25 mouse cellular contexts compared by ENCODE assay signal in genomic region chr17:73906076-73906475, GRCm38 (mm10). TPM values are rescaled to one million over a fixed set of nuclear protein-coding genes. Genes with fewer than 3 reads are reported as not detected.
DNase-seq lines count a peak whose midpoint lies in the region; TF ChIP-seq lines count a peak whose summit lies in the region.
"Had no signal": no experiment of that assay in that cellular context is flagged by ENCODE, and none has a peak within 500 bp of the region (broad histone marks: within the 10 kb centered on the region; RNA-seq: fewer than 3 reads in every experiment).

No protein-coding gene starts in this region.

- 84% methylated on average over 8 of the region's 8 CpGs for WGBS in spleen, adult 2 months

- H3K4me1 ChIP-seq in spleen, adult 2 months (ENCODE audit: control insufficient read depth, insufficient read depth, insufficient read length) = no peaks in the 10 kb centered on the region
- H3K4me1 ChIP-seq: embryonic facial prominence, embryonic 15.5 days; forebrain, embryonic 10.5 days; forebrain, embryonic 12.5 days had no signal

- H3K4me3 ChIP-seq in spleen, adult 2 months (ENCODE audit: extremely low read depth, insufficient read depth, insufficient read length) = no peak overlapping the region
- H3K4me3 ChIP-seq: embryonic facial prominence, embryonic 13.5 days; embryonic facial prominence, embryonic 15.5 days; erythroblast, embryonic 14.5 days; forebrain, embryonic 10.5 days; forebrain, embryonic 12.5 days had no signal

- intact Hi-C loops in heart, postnatal 36 days (cut with DNase I) = no loop called here

- TF ChIP-seq POLR2A in spleen, adult 2 months (IDR thresholded peaks at IDR 0.05; ENCODE audit: low read depth, low read length) = no peak

- no peaks in the 10 kb centered on the region for H3K36me3 ChIP-seq in spleen, adult 2 months (ENCODE audit: control insufficient read depth, insufficient read depth, low read length)
- H3K36me3 ChIP-seq: embryonic facial prominence, embryonic 13.5 days; embryonic facial prominence, embryonic 15.5 days; forebrain, embryonic 10.5 days; forebrain, embryonic 12.5 days had no signal

- H3K27me3 ChIP-seq in spleen, adult 2 months (ENCODE audit: control insufficient read depth, insufficient read depth, low read length) = no peaks in the 10 kb centered on the region
- H3K27me3 ChIP-seq: CH12.LX; embryonic facial prominence, embryonic 15.5 days; forebrain, embryonic 12.5 days had no signal

- peak overlapping the region; percentile 47 for H3K27ac ChIP-seq in spleen, adult 2 months (ENCODE audit: insufficient read depth, low read length)
- H3K27ac ChIP-seq: embryonic facial prominence, embryonic 13.5 days; embryonic facial prominence, embryonic 15.5 days; forebrain, embryonic 10.5 days; forebrain, embryonic 12.5 days had no signal

- TF ChIP-seq CTCF in spleen, adult 2 months (IDR thresholded peaks at IDR 0.05; ENCODE audit: extremely low read depth, insufficient read depth, insufficient read length, insufficient replicate concordance) = no peak

- peak; percentile 74 for DNase-seq in heart, adult 11 months
- no peak for DNase-seq in heart, postnatal 36 days
- DNase-seq in spleen, adult 2 months (ENCODE audit: low read depth in 1 of 2, low spot score in 2 of 2) = no peak
- no peak for DNase-seq in spleen, postnatal 10 days (ENCODE audit: low spot score in 2 of 2)
- DNase-seq in thymus, postnatal 14 days = peak; percentile 29
- DNase-seq in thymus, adult 18-20 months = no peak
- DNase-seq in thymus, postnatal 4 days = peak; percentile 28
- DNase-seq in thymus, postnatal 10 days (ENCODE audit: low spot score in 2 of 2) = no peak
- DNase-seq: adrenal gland, adult 2 months; adrenal gland, postnatal 10 days; adrenal gland, postnatal 25 days; B cell, adult 2 months; cerebellum, adult 11 months; cerebellum, adult 18-20 months; cerebellum, adult 8-10 months; cerebellum, adult 9-11 months; cerebellum, postnatal 14 days; cerebellum, postnatal 36 days; embryo, embryonic 11 days had no signal

RNA-seq across cellular contexts. Expression of gene Xdh, which starts 43.9 kb away (rescaled TPM):
- total RNA-seq in heart, postnatal 36 days (2021) = 100 to 1,000 TPM; 104 to 189 TPM
- polyA plus RNA-seq in spleen, adult 2 months (2012; rRNA removed) = 15.6 and 18.5 TPM in 2 replicates

Comparison
In these comparisons a context has a peak if more than half of its experiments do, and no peak if none do; other contexts are left out.
1. DNase-seq: peak in heart, adult 11 months (single experiment), thymus, postnatal 14 days (single experiment) and thymus, postnatal 4 days (single experiment); none in heart, postnatal 36 days (0 of 2), spleen, adult 2 months (0 of 2), spleen, postnatal 10 days (0 of 2), thymus, adult 18-20 months (0 of 2) and thymus, postnatal 10 days (0 of 2).